Mouse (Mus musculus): ENCODE measurements around the gene Slc7a14.

Gene Slc7a14

GRCm38 (mm10) chr3:31260329-31260963 lies 49.7 kb downstream of the Slc7a14 start:
- DNase-seq, result no peak

- DNase-seq, result no peak
Measured at GRCm38 (mm10) chr3:31259553-31260255, 50.5 kb downstream of the Slc7a14 start.

GRCm38 (mm10) chr3:31254427-31254826 lies 55.8 kb downstream of the Slc7a14 start:
- DNase-seq, result no peak

GRCm38 (mm10) chr3:31253862-31254261 lies 56.3 kb downstream of the Slc7a14 start:
- DNase-seq, result no peak

GRCm38 (mm10) chr3:31252566-31252965 lies 57.6 kb downstream of the Slc7a14 start:
- no peak for DNase-seq

GRCm38 (mm10) chr3:31243478-31243877 lies 66.7 kb downstream of the Slc7a14 start:
- DNase-seq, result no peak

GRCm38 (mm10) chr3:31240840-31241239 lies 69.3 kb downstream of the Slc7a14 start:
- no peak for DNase-seq

- DNase-seq, result no peak
Measured at GRCm38 (mm10) chr3:31239645-31240044, 70.5 kb downstream of the Slc7a14 start.

GRCm38 (mm10) chr3:31237936-31238335 lies 72.2 kb downstream of the Slc7a14 start:
- DNase-seq, result no peak

- DNase-seq, result no peak
Measured at GRCm38 (mm10) chr3:31236146-31236545, 74.0 kb downstream of the Slc7a14 start.

- DNase-seq, result no peak
Measured at GRCm38 (mm10) chr3:31234356-31234755, 75.8 kb downstream of the Slc7a14 start.

GRCm38 (mm10) chr3:31233746-31234312 lies 76.3 kb downstream of the Slc7a14 start:
- DNase-seq, result no peak

GRCm38 (mm10) chr3:31229281-31229680 lies 80.9 kb downstream of the Slc7a14 start:
- DNase-seq, result no peak

GRCm38 (mm10) chr3:31228487-31228886 lies 81.7 kb downstream of the Slc7a14 start:
- no peak for DNase-seq

- no peak for DNase-seq
Measured at GRCm38 (mm10) chr3:31223551-31223950, 86.6 kb downstream of the Slc7a14 start.

GRCm38 (mm10) chr3:31220040-31220439 lies 90.1 kb downstream of the Slc7a14 start:
- DNase-seq, result no peak

- no peak for DNase-seq
Measured at GRCm38 (mm10) chr3:31219483-31219882, 90.7 kb downstream of the Slc7a14 start.

- no peak for DNase-seq
Measured at GRCm38 (mm10) chr3:31217523-31217922, 92.7 kb downstream of the Slc7a14 start.

- no peak for DNase-seq
Measured at GRCm38 (mm10) chr3:31213802-31214201, 96.4 kb downstream of the Slc7a14 start.

GRCm38 (mm10) chr3:31212205-31213038 lies 97.8 kb downstream of the Slc7a14 start:
- DNase-seq, result no peak

- DNase-seq, result no peak
Measured at GRCm38 (mm10) chr3:31209001-31209400, 101.2 kb downstream of the Slc7a14 start.

- DNase-seq, result no peak
Measured at GRCm38 (mm10) chr3:31208458-31208994, 101.7 kb downstream of the Slc7a14 start.

- DNase-seq, result no peak
Measured at GRCm38 (mm10) chr3:31208046-31208445, 102.1 kb downstream of the Slc7a14 start.

Measured in thymus, adult 18-20 months (tissue).